Mouse (Mus musculus) heart, embryonic 16.5 days (tissue): ENCODE measurements at regions not wholly inside any gene's neighbourhood (a gene's known extent, or its start where the extent isn't known, plus 50 kb on each side); places are given as distances from the start of the nearest gene placed in this dataset.
A peak's percentile ranks its signal among the peaks of the same experiment; 100 is the strongest.

Source experiments
- ATAC-seq: fragments of 200-750 bp; cut with Nextera tagmentation; replicated peaks from 2 replicates; pipeline ENCODE4 v1.8.0; 2017; ENCODE audit warnings: moderate number of reproducible peaks; ENCODE audit not compliant: insufficient read depth, low FRiP score; ENCODE audit errors: extremely low read depth
- H3K27ac ChIP-seq: fragments of 300-500 bp; sonication (generic); 2 replicates; pipeline ENCODE4 v1.5.1; 2014; ENCODE audit warnings: mild to moderate bottlenecking, low read length, control low read depth, moderate library complexity
- H3K27me3 ChIP-seq: fragments of 300-500 bp; sonication (generic); 2 replicates; pipeline ENCODE4 v1.6.1; 2014; ENCODE audit warnings: low read length, mixed read lengths; ENCODE audit not compliant: control insufficient read depth, insufficient read depth
- H3K36me3 ChIP-seq: fragments of 300-500 bp; sonication (generic); 2 replicates; pipeline ENCODE4 v1.6.1; 2014; ENCODE audit not compliant: control insufficient read depth, insufficient read depth
- H3K4me1 ChIP-seq: fragments of 300-500 bp; sonication (generic); 2 replicates; pipeline ENCODE4 v1.6.1; 2014; ENCODE audit warnings: low read length, mixed read lengths; ENCODE audit not compliant: control insufficient read depth, insufficient read depth
- H3K4me2 ChIP-seq: fragments of 300-500 bp; sonication (generic); 2 replicates; pipeline ENCODE4 v1.6.1; 2014; ENCODE audit warnings: low read depth, mild to moderate bottlenecking, control low read depth, low read length
- H3K4me3 ChIP-seq: fragments of 300-500 bp; sonication (generic); 2 replicates; pipeline ENCODE4 v1.5.1; 2014; ENCODE audit warnings: mild to moderate bottlenecking, control low read depth, low read length
- H3K9ac ChIP-seq: fragments of 300-500 bp; sonication (generic); 2 replicates; pipeline ENCODE4 v1.6.1; 2014; ENCODE audit warnings: low read length, control low read depth
- H3K9me3 ChIP-seq: fragments of 300-500 bp; sonication (generic); replicated peaks from 2 replicates; pipeline ENCODE4 v1.6.1; 2016; ENCODE audit warnings: low read length; ENCODE audit not compliant: control insufficient read depth
- WGBS: fragments of 180-500 bp; shearing (Covaris S2); extraction: QIAGEN DNeasy Blood & Tissue Kit; methylation state at CpG from one replicate; pipeline ENCODE4 v1.1.7; 2014; 5-methylcytosine and 5-hydroxymethylcytosine counted together

- no peak for ATAC-seq
- no peaks in the 10 kb centered on the region for H3K27me3 ChIP-seq
- no peak overlapping the region for H3K4me2 ChIP-seq
- H3K9ac ChIP-seq: no peak overlapping the region
- WGBS: 71% methylated on average over 1 of the region's 1 CpGs
- H3K36me3 ChIP-seq: no peaks in the 10 kb centered on the region
- no peaks in the 10 kb centered on the region for H3K9me3 ChIP-seq
- H3K27ac ChIP-seq: no peak overlapping the region
- H3K4me3 ChIP-seq: no peak overlapping the region
- no peaks in the 10 kb centered on the region for H3K4me1 ChIP-seq
Observed at GRCm38 (mm10) chr3:17547559-17548059, 400.6 kb upstream of the Cypt12 start.

GRCm38 (mm10) chr3:17582487-17582886 lies 365.7 kb upstream of the Cypt12 start:
- H3K27me3 ChIP-seq: no peaks in the 10 kb centered on the region
- no peak for ATAC-seq
- H3K4me2 ChIP-seq: no peak overlapping the region
- no peak overlapping the region for H3K9ac ChIP-seq
- H3K36me3 ChIP-seq: no peaks in the 10 kb centered on the region
- no peak overlapping the region for H3K4me3 ChIP-seq
- H3K27ac ChIP-seq: no peak overlapping the region
- H3K4me1 ChIP-seq: no peaks in the 10 kb centered on the region
- H3K9me3 ChIP-seq: no peaks in the 10 kb centered on the region
- 60% methylated on average over 9 of the region's 9 CpGs for WGBS

GRCm38 (mm10) chr3:17589956-17590546 lies 358.2 kb upstream of the Cypt12 start:
- no peaks in the 10 kb centered on the region for H3K27me3 ChIP-seq
- no peak overlapping the region for H3K27ac ChIP-seq
- WGBS: 60% methylated on average over 2 of the region's 2 CpGs

GRCm38 (mm10) chr3:17592463-17592862 lies 355.7 kb upstream of the Cypt12 start:
- no peaks in the 10 kb centered on the region for H3K4me1 ChIP-seq
- H3K9me3 ChIP-seq: no peaks in the 10 kb centered on the region
- H3K27me3 ChIP-seq: no peaks in the 10 kb centered on the region
- no peak overlapping the region for H3K9ac ChIP-seq
- no peak for ATAC-seq
- 52% methylated on average over 3 of the region's 3 CpGs for WGBS
- no peak overlapping the region for H3K27ac ChIP-seq
- no peak overlapping the region for H3K4me2 ChIP-seq
- no peak overlapping the region for H3K4me3 ChIP-seq
- no peaks in the 10 kb centered on the region for H3K36me3 ChIP-seq

More at GRCm38 (mm10) chr3:17589956-17590546, 358.2 kb upstream of the Cypt12 start:
- Histone ChIP-seq H3K4me3 (no peak overlapping the region), H3K4me2 (no peak overlapping the region), H3K36me3 (no peaks in the 10 kb centered on the region), H3K4me1 (no peaks in the 10 kb centered on the region), H3K9ac (no peak overlapping the region), H3K9me3 (no peaks in the 10 kb centered on the region)
- no peak for ATAC-seq

- Histone ChIP-seq H3K36me3 (no peaks in the 10 kb centered on the region), H3K4me2 (no peak overlapping the region), H3K4me1 (no peaks in the 10 kb centered on the region), H3K4me3 (no peak overlapping the region), H3K9ac (no peak overlapping the region), H3K9me3 (no peaks in the 10 kb centered on the region), H3K27me3 (no peaks in the 10 kb centered on the region), H3K27ac (no peak overlapping the region)
- no peak for ATAC-seq
- 39% methylated on average over 2 of the region's 2 CpGs for WGBS
Observed at GRCm38 (mm10) chr3:17596365-17596764, 351.8 kb upstream of the Cypt12 start.

GRCm38 (mm10) chr3:17613486-17613885 lies 334.7 kb upstream of the Cypt12 start:
- Histone ChIP-seq H3K27ac (no peak overlapping the region), H3K4me2 (no peak overlapping the region), H3K27me3 (no peaks in the 10 kb centered on the region), H3K4me3 (no peak overlapping the region), H3K36me3 (no peaks in the 10 kb centered on the region), H3K9ac (no peak overlapping the region), H3K4me1 (no peaks in the 10 kb centered on the region), H3K9me3 (no peaks in the 10 kb centered on the region)
- ATAC-seq: no peak
- 77% methylated on average over 1 of the region's 1 CpGs for WGBS

- peak; percentile 86 for ATAC-seq
- no peak overlapping the region for H3K4me2 ChIP-seq
Observed at GRCm38 (mm10) chr3:17616439-17617070, 331.7 kb upstream of the Cypt12 start.

GRCm38 (mm10) chr3:17619489-17619888 lies 328.7 kb upstream of the Cypt12 start:
- no peaks in the 10 kb centered on the region for H3K4me1 ChIP-seq
- H3K4me3 ChIP-seq: no peak overlapping the region
- ATAC-seq: no peak
- H3K27ac ChIP-seq: no peak overlapping the region
- WGBS: 42% methylated on average over 2 of the region's 2 CpGs
- no peaks in the 10 kb centered on the region for H3K27me3 ChIP-seq
- H3K9me3 ChIP-seq: no peaks in the 10 kb centered on the region
- no peaks in the 10 kb centered on the region for H3K36me3 ChIP-seq
- no peak overlapping the region for H3K4me2 ChIP-seq
- no peak overlapping the region for H3K9ac ChIP-seq

More at GRCm38 (mm10) chr3:17616439-17617070, 331.7 kb upstream of the Cypt12 start:
- Histone ChIP-seq H3K27me3 (no peaks in the 10 kb centered on the region), H3K9ac (no peak overlapping the region), H3K4me3 (no peak overlapping the region), H3K4me1 (no peaks in the 10 kb centered on the region), H3K27ac (no peak overlapping the region), H3K36me3 (no peaks in the 10 kb centered on the region), H3K9me3 (no peaks in the 10 kb centered on the region)
- WGBS: 40% methylated on average over 2 of the region's 2 CpGs

GRCm38 (mm10) chr3:17619890-17620289 lies 328.3 kb upstream of the Cypt12 start:
- WGBS: 43% methylated on average over 2 of the region's 2 CpGs
- Histone ChIP-seq H3K9ac (no peak overlapping the region), H3K36me3 (no peaks in the 10 kb centered on the region), H3K4me3 (no peak overlapping the region), H3K27me3 (no peaks in the 10 kb centered on the region), H3K4me2 (no peak overlapping the region), H3K4me1 (no peaks in the 10 kb centered on the region), H3K27ac (no peak overlapping the region), H3K9me3 (no peaks in the 10 kb centered on the region)
- no peak for ATAC-seq
